Mouse (Mus musculus): Measurements from ENCODE around the gene Cfl2. TPM values are rescaled to one million over a fixed set of nuclear protein-coding genes. Genes with fewer than 3 reads are reported as not detected.
"Not testable (repeated sequence)": the region's sequence is repeated elsewhere in the genome, so short reads cannot be mapped to it uniquely, and the experiment has no call there.

The Cfl2 gene
- polyA plus RNA-seq, 1 experiment from 2014 or later, result 204 TPM

DNA sequence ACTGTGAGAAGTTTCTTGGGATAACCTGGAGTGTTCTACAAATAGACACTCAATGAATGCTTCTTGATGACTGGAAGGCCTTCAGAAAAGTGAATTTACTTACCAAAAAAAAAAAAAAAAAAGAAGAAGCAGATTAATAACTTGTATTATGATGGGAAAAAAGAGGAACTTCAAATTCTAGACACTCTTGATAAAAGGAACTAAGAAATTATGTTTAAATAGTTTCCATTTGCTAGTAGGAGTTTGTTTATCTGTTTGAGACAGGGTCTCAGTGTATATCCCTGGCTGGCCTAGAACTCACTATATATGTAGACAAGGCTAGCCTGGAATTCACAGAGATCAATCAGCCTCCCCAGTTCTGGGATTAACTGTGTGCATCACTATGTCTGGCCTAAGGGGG is 18.3 kb downstream of the Cfl2 start:
- Histone ChIP-seq H3K9me3 (no peaks in the 10 kb centered on the region), H3K36me3 (no peaks in the 10 kb centered on the region), H3K27ac (no peak overlapping the region), H3K4me1 (replicated peaks) (no peaks in the 10 kb centered on the region), H3K27me3 (ENCODE audit: insufficient read depth, poor library complexity, severe bottlenecking) (no peaks in the 10 kb centered on the region), H3K4me3 (no peak overlapping the region)
- DNase-seq (ENCODE audit: low spot score), result no peak

DNA sequence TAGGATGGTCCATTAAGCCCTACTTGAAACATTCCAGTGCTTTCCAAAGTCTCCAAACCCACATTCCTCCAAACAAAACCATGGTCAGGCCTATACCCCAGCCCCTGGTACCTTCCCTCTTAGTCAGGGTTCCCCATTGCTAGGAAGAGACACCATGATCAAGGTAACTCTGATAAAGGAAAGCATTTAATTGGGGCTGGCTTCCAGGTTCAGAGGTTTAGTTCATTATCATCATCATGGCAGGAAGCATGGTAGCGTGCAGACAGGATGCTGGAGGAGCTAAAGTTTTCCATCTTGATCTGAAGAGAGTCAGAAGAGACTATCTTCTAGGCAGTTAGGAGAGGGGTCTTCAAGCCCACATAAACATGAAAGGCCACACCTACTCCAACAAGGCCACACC is 21.1 kb downstream of the Cfl2 start:
- no peaks in the 10 kb centered on the region for H3K36me3 ChIP-seq
- 92% methylated on average over 1 of the region's 1 CpGs for WGBS
- no peaks in the 10 kb centered on the region for H3K4me1 ChIP-seq (replicated peaks)
- no peaks in the 10 kb centered on the region for H3K9me3 ChIP-seq
- no peak overlapping the region for H3K4me3 ChIP-seq
- H3K27me3 ChIP-seq (ENCODE audit: insufficient read depth, poor library complexity, severe bottlenecking), result no peaks in the 10 kb centered on the region
- DNase-seq (ENCODE audit: low spot score), result no peak
- no peak overlapping the region for H3K27ac ChIP-seq

- H3K27ac ChIP-seq, result no peak overlapping the region
- 77% methylated on average over 2 of the region's 2 CpGs for WGBS
- H3K27me3 ChIP-seq (ENCODE audit: insufficient read depth, poor library complexity, severe bottlenecking), result no peaks in the 10 kb centered on the region
- no peaks in the 10 kb centered on the region for H3K36me3 ChIP-seq
- no peak for DNase-seq (ENCODE audit: low spot score)
- no peaks in the 10 kb centered on the region for H3K9me3 ChIP-seq
- H3K4me3 ChIP-seq, result no peak overlapping the region
- peaks cover 10% of the 10 kb centered on the region for H3K4me1 ChIP-seq (replicated peaks)
These were observed 22.9 kb downstream of the Cfl2 start for GRCm38 (mm10) chr12:54839815-54840214.

GRCm38 (mm10) chr12:54838931-54839330 is 23.7 kb downstream of the Cfl2 start:
- peaks cover 13% of the 10 kb centered on the region for H3K4me1 ChIP-seq (replicated peaks)
- H3K27ac ChIP-seq, result no peak overlapping the region
- H3K36me3 ChIP-seq, result no peaks in the 10 kb centered on the region
- no peaks in the 10 kb centered on the region for H3K27me3 ChIP-seq (ENCODE audit: insufficient read depth, poor library complexity, severe bottlenecking)
- no peak for DNase-seq (ENCODE audit: low spot score)
- H3K9me3 ChIP-seq, result no peaks in the 10 kb centered on the region
- no peak overlapping the region for H3K4me3 ChIP-seq

DNA sequence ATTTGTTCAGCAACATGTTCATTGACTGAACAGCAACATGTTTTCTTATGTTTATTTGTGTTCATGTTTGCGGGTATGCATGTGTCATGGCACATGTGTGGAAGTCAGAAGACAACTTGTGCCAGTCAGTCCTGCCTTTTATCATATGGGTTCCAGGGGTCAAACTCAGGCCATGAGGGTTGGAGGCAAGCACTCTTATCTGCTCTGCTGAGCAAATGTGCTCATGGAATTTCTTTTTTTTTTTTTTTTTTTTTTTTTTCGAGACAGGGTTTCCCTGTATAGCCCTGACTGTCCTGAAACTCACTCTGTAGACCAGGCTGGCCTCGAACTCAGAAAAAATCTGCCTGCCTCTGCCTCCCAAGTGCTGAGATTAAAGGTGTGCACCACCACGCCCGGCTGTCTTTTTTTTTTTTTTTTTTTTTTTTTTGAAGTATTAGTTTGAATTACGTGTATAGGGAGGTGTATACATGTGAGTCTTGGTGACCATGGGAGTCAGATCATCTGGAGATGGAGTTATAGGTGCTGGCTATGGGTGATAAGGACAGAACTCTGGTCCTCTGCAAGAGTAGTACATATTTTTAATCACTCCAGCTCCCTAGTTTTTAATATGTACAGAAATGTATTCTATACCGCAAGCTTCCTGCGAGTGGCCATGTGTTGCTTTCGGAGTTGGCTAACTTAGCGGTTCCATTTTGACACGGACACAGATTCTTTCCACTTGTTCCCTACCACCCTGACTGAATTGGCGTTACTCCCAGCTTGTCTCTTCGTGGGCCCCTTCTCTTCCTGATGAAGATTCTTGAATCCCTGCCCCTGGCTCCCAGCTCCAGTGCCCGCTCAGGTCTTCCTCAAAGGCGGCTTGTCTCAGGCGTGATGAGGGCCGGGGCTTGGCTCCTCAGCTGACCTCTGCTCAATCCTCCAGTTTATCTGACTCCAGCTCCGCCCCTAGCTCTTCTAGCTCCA is 26.8 kb downstream of the Cfl2 start:
- Histone ChIP-seq H3K36me3 (no peaks in the 10 kb centered on the region), H3K9me3 (no peaks in the 10 kb centered on the region), H3K4me3 (no peak overlapping the region), H3K4me1 (replicated peaks) (peaks cover 13% of the 10 kb centered on the region), H3K27me3 (ENCODE audit: insufficient read depth, poor library complexity, severe bottlenecking) (no peaks in the 10 kb centered on the region), H3K27ac (no peak overlapping the region)
- 78% methylated on average over 18 of the region's 18 CpGs for WGBS
- no peak for DNase-seq (ENCODE audit: low spot score)

GRCm38 (mm10) chr12:54834925-54835447 is 27.7 kb downstream of the Cfl2 start:
- peak overlapping the region; percentile 36 for H3K4me3 ChIP-seq
- no peaks in the 10 kb centered on the region for H3K27me3 ChIP-seq (ENCODE audit: insufficient read depth, poor library complexity, severe bottlenecking)
- no peaks in the 10 kb centered on the region for H3K9me3 ChIP-seq
- 21% methylated on average over 11 of the region's 11 CpGs for WGBS
- peaks cover 13% of the 10 kb centered on the region for H3K4me1 ChIP-seq (replicated peaks)
- no peaks in the 10 kb centered on the region for H3K36me3 ChIP-seq
- H3K27ac ChIP-seq, result peak overlapping the region; percentile 69
- peak; percentile 81 for DNase-seq (ENCODE audit: low spot score)

- Histone ChIP-seq H3K36me3 (no peaks in the 10 kb centered on the region), H3K4me1 (replicated peaks) (peaks cover 13% of the 10 kb centered on the region), H3K27ac (no peak overlapping the region), H3K4me3 (no peak overlapping the region), H3K27me3 (ENCODE audit: insufficient read depth, poor library complexity, severe bottlenecking) (no peaks in the 10 kb centered on the region), H3K9me3 (no peaks in the 10 kb centered on the region)
- 70% methylated on average over 9 of the region's 9 CpGs for WGBS
- no peak for DNase-seq (ENCODE audit: low spot score)
These were observed 28.7 kb downstream of the Cfl2 start for GRCm38 (mm10) chr12:54833856-54834399.

DNA sequence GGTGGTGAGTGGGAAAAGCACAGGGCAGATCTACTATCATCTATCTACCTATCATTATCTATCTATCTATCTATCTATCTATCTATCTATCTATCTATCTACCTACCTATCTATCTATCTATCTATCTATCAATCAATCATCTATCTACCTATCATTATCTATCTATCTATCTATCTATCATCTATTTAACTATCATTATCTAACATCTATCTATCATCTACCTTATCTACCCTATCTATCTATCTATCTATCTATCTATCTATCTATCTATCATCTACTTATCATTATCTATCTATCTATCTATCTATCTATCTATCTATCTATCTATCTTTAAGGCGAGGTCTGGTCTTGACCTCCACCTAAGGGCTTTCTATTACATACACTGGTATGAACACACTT is 30.8 kb downstream of the Cfl2 start:
- not testable (repeated sequence) for H3K36me3 ChIP-seq; H3K4me3 ChIP-seq; DNase-seq (ENCODE audit: low spot score); H3K9me3 ChIP-seq; H3K27me3 ChIP-seq (ENCODE audit: insufficient read depth, poor library complexity, severe bottlenecking); H3K27ac ChIP-seq
- 95% methylated on average over 1 of the region's 1 CpGs for WGBS
- H3K4me1 ChIP-seq (replicated peaks), result peaks cover 13% of the 10 kb centered on the region

- no peaks in the 10 kb centered on the region for H3K27me3 ChIP-seq (ENCODE audit: insufficient read depth, poor library complexity, severe bottlenecking)
- no peak overlapping the region for H3K4me3 ChIP-seq
- no peak overlapping the region for H3K27ac ChIP-seq
- peak; percentile 72 for DNase-seq (ENCODE audit: low spot score)
- H3K36me3 ChIP-seq, result no peaks in the 10 kb centered on the region
- H3K9me3 ChIP-seq, result no peaks in the 10 kb centered on the region
- peaks cover 8% of the 10 kb centered on the region for H3K4me1 ChIP-seq (replicated peaks)
- WGBS, result 19% methylated on average over 6 of the region's 6 CpGs
These were observed 32.1 kb downstream of the Cfl2 start for GRCm38 (mm10) chr12:54830574-54830973.

- no peaks in the 10 kb centered on the region for H3K27me3 ChIP-seq (ENCODE audit: insufficient read depth, poor library complexity, severe bottlenecking)
- DNase-seq (ENCODE audit: low spot score), result no peak
- peaks cover 3% of the 10 kb centered on the region for H3K4me1 ChIP-seq (replicated peaks)
- no peaks in the 10 kb centered on the region for H3K36me3 ChIP-seq
- H3K9me3 ChIP-seq, result no peaks in the 10 kb centered on the region
- H3K4me3 ChIP-seq, result no peak overlapping the region
- no peak overlapping the region for H3K27ac ChIP-seq
- WGBS, result 67% methylated on average over 5 of the region's 5 CpGs
These were observed 32.8 kb downstream of the Cfl2 start for GRCm38 (mm10) chr12:54829876-54830275.

DNA sequence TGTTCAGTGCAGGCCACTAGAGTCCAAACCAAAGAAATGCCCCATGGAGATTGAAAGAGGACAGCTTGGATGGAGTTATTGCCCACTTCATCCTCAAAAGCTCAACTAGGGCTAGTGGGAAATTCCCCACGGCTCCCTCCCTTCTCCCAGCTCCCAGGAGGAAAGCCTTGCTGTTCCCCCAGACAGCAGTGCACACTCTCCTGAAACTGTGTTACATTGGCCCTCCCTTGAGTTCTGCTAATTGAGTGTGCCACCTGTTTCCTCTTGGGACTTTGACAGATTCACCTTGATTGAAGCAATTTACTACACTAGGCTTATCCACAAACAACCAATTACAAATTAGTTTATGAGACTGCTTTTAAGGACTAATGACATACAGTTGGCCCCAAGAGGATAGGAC is 34.6 kb downstream of the Cfl2 start:
- no peak overlapping the region for H3K27ac ChIP-seq
- H3K27me3 ChIP-seq (ENCODE audit: insufficient read depth, poor library complexity, severe bottlenecking), result no peaks in the 10 kb centered on the region
- no peak for DNase-seq (ENCODE audit: low spot score)
- H3K9me3 ChIP-seq, result no peaks in the 10 kb centered on the region
- no peaks in the 10 kb centered on the region for H3K4me1 ChIP-seq (replicated peaks)
- 75% methylated on average over 1 of the region's 1 CpGs for WGBS
- no peak overlapping the region for H3K4me3 ChIP-seq
- H3K36me3 ChIP-seq, result no peaks in the 10 kb centered on the region

DNA sequence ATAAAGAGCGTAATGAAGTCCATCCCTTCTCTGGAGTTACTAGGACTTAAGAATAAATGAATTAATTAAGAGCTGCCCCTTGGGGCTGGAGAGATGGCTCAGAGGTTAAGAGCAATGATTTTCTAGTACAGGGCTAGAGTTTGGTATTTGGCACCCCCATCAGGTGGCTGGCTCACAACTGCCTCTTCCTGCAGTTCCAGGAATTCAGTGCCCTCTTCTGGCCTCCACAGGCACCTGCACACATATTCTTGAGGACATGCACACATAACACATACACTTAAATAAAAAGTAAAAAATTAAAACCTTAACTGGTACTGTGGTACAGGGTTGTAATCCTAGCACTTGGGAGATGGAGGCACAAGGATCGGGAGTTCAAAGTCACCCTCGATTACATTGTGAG is 37.5 kb downstream of the Cfl2 start:
- Histone ChIP-seq H3K36me3 (no peaks in the 10 kb centered on the region), H3K4me1 (replicated peaks) (no peaks in the 10 kb centered on the region), H3K4me3 (no peak overlapping the region), H3K9me3 (no peaks in the 10 kb centered on the region), H3K27me3 (ENCODE audit: insufficient read depth, poor library complexity, severe bottlenecking) (no peaks in the 10 kb centered on the region), H3K27ac (no peak overlapping the region)
- no peak for DNase-seq (ENCODE audit: low spot score)
- WGBS, result 92% methylated on average over 3 of the region's 3 CpGs

GRCm38 (mm10) chr12:54822836-54823426 is 39.7 kb downstream of the Cfl2 start:
- 71% methylated on average over 4 of the region's 4 CpGs for WGBS
- H3K27ac ChIP-seq, result no peak overlapping the region
- H3K4me1 ChIP-seq (replicated peaks), result no peaks in the 10 kb centered on the region
- no peaks in the 10 kb centered on the region for H3K27me3 ChIP-seq (ENCODE audit: insufficient read depth, poor library complexity, severe bottlenecking)
- no peak for DNase-seq (ENCODE audit: low spot score)
- no peaks in the 10 kb centered on the region for H3K9me3 ChIP-seq
- no peak overlapping the region for H3K4me3 ChIP-seq
- no peaks in the 10 kb centered on the region for H3K36me3 ChIP-seq
